In the genomic region with DNA sequence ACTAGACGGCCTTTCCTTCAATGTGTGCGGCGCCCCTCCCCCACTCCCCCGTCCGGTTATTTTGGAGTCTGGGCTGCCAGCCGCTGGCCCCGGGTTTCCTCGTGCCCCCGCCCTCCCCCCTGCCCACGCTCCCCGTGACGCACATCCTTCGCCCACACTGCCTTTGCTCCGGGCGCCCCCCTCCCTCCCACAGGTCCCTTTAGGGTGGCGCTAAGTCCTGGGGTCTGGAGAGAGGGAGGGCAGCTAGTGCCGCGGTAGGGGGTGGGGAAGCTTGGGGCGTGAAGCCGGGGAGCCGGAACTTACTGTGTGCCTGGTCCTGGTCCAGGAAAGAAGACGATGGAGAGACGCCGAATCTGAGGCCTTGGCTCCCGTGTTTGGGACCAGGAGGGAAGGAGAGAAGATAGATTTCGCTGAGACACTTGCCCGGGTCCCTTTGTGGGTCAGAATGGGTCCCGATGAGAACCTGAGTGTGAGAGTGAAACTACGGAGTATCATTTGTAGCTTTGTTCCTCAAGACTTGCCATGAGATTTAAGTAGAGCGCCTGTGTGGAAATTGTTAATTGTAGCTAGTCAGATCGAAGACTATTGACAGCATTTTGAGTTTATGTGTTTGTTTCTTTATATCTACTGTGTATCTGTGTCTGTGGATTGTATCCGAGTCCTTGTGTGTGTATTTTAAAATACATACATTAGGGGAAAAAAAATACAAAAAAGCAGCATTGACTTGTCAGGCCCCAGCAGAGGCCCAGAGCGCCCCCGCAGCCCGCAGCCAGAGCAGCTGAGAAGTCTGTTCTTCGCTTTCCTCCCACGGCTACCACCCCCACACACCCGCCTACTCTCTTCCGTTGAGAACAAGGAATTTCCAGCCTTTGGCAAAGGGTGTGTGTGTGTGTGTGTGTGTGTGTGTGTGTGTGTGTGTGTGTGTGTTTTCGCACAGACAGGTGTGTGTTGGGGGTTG, we compare ENCODE assay signal across 8 mouse cellular contexts. TPM values are rescaled to one million over a fixed set of nuclear protein-coding genes. Genes with fewer than 3 reads are reported as not detected.
DNase-seq lines count a peak whose midpoint lies in the region; ATAC-seq and TF ChIP-seq lines count a peak whose summit lies in the region.

Nab2 (minus strand) TSS at position 476 of the 958 bp plus-strand sequence.

- peak within 1 kb of the TSS; percentile 93 for H3K4me2 ChIP-seq in intestine, postnatal 0 days (replicated peaks; ENCODE audit: low read depth)
- H3K4me2 ChIP-seq in limb, embryonic 13.5 days (replicated peaks), result peak within 1 kb of the TSS; percentile 94
- H3K4me2 ChIP-seq in midbrain, embryonic 14.5 days (ENCODE audit: low read length), result peak within 1 kb of the TSS; percentile 94

- peaks cover 4% of the 10 kb centered on the region; the same call in 1 of the 2 replicates for H3K36me3 ChIP-seq in erythroblast, embryonic 14.5 days (ENCODE audit: control insufficient read depth)
- no peaks in the 10 kb centered on the region; the same call in 1 of the 2 replicates for H3K36me3 ChIP-seq in intestine, postnatal 0 days (ENCODE audit: control insufficient read depth, insufficient read depth)
- H3K36me3 ChIP-seq in limb, embryonic 13.5 days, result peaks cover 16% of the 10 kb centered on the region
- no peaks in the 10 kb centered on the region for H3K36me3 ChIP-seq in midbrain, embryonic 14.5 days (ENCODE audit: control insufficient read depth, insufficient read depth, low read length)

- ATAC-seq in erythroblast, adult 5-6 weeks (replicated peaks; ENCODE audit: low FRiP score, poor library complexity, severe bottlenecking), result no peak
- peak; percentile 56 for ATAC-seq in granulocyte monocyte progenitor cell, adult 5-6 weeks (replicated peaks; ENCODE audit: poor library complexity, severe bottlenecking)
- peak; percentile 34 for ATAC-seq in intestine, postnatal 0 days
- ATAC-seq in limb, embryonic 13.5 days (ENCODE audit: low FRiP score, low read depth), result peak; percentile 33
- 0 out of 2 replicates have a peak, but pooled peaks have one; percentile 25 for ATAC-seq in midbrain, embryonic 14.5 days (ENCODE audit: low FRiP score, low TSS enrichment)

- DNase-seq in embryo, embryonic 10 days (ENCODE audit: low spot score), result peak; percentile 60
- peak; percentile 63 for DNase-seq in midbrain, embryonic 14.5 days
- peak; percentile 43 to 55 for DNase-seq in spleen, postnatal 14 days (ENCODE audit: low spot score in 2 of 2)

- H3K9ac ChIP-seq in intestine, postnatal 0 days (ENCODE audit: low read depth, low read length), result peak within 1 kb of the TSS; percentile 37
- peak within 1 kb of the TSS; percentile 94 for H3K9ac ChIP-seq in limb, embryonic 13.5 days
- H3K9ac ChIP-seq in midbrain, embryonic 14.5 days (replicated peaks; ENCODE audit: low read length), result no peak within 1 kb of the TSS; the same call in 1 of the 2 replicates

- 8% methylated on average over 39 of the region's 40 CpGs for WGBS in intestine, postnatal 0 days
- whole genome bisulfite sequencing in limb, embryonic 13.5 days, result 1% methylated on average over 40 of the region's 40 CpGs
- WGBS in midbrain, embryonic 14.5 days, result 3% methylated on average over 39 of the region's 40 CpGs

- peaks cover 28% of the 10 kb centered on the region for H3K4me1 ChIP-seq in erythroblast, embryonic 14.5 days (ENCODE audit: control insufficient read depth)
- no peaks in the 10 kb centered on the region; the same call in 1 of the 2 replicates for H3K4me1 ChIP-seq in intestine, postnatal 0 days (replicated peaks; ENCODE audit: control insufficient read depth, insufficient read depth, low read length)
- H3K4me1 ChIP-seq in limb, embryonic 13.5 days, result peaks cover 41% of the 10 kb centered on the region
- H3K4me1 ChIP-seq in midbrain, embryonic 14.5 days (ENCODE audit: control insufficient read depth, insufficient read depth, low read length), result peaks cover 10% of the 10 kb centered on the region; the same call in 1 of the 2 replicates

- peak; percentile 49 for TF ChIP-seq CTCF in intestine, postnatal 0 days (IDR thresholded peaks at IDR 0.05; ENCODE audit: low read depth)

- peak within 1 kb of the TSS; percentile 34 for H3K4me3 ChIP-seq in erythroblast, embryonic 14.5 days (replicated peaks)
- H3K4me3 ChIP-seq in intestine, postnatal 0 days (ENCODE audit: low read depth, low read length), result peak within 1 kb of the TSS; percentile 56
- H3K4me3 ChIP-seq in limb, embryonic 13.5 days, result peak within 1 kb of the TSS; percentile 86
- H3K4me3 ChIP-seq in midbrain, embryonic 14.5 days (replicated peaks; ENCODE audit: low read depth, low read length), result peak within 1 kb of the TSS; percentile 54

- peaks cover 4% of the 10 kb centered on the region; the same call in 1 of the 2 replicates for H3K9me3 ChIP-seq in erythroblast, embryonic 14.5 days (ENCODE audit: control insufficient read depth, low read length)
- H3K9me3 ChIP-seq in intestine, postnatal 0 days (ENCODE audit: control insufficient read depth), result no peaks in the 10 kb centered on the region
- no peaks in the 10 kb centered on the region for H3K9me3 ChIP-seq in limb, embryonic 13.5 days
- no peaks in the 10 kb centered on the region for H3K9me3 ChIP-seq in midbrain, embryonic 14.5 days (ENCODE audit: control insufficient read depth, low read length)

- peak within 1 kb of the TSS; percentile 81 for H3K27ac ChIP-seq in intestine, postnatal 0 days (ENCODE audit: low read depth, low read length)
- peak within 1 kb of the TSS; percentile 100 for H3K27ac ChIP-seq in limb, embryonic 13.5 days
- H3K27ac ChIP-seq in midbrain, embryonic 14.5 days (replicated peaks; ENCODE audit: low read depth, low read length), result peak within 1 kb of the TSS; percentile 37; the same call in 1 of the 2 replicates

- H3K27me3 ChIP-seq in erythroblast, embryonic 14.5 days (ENCODE audit: control insufficient read depth), result peaks cover 67% of the 10 kb centered on the region
- no peaks in the 10 kb centered on the region; the same call in 1 of the 2 replicates for H3K27me3 ChIP-seq in intestine, postnatal 0 days (replicated peaks; ENCODE audit: control insufficient read depth, insufficient read depth, low read length)
- H3K27me3 ChIP-seq in limb, embryonic 13.5 days, result no peaks in the 10 kb centered on the region
- H3K27me3 ChIP-seq in midbrain, embryonic 14.5 days (ENCODE audit: control insufficient read depth, insufficient read depth, low read length), result peaks cover 46% of the 10 kb centered on the region

RNA-seq across cellular contexts. Expression of gene Nab2, which starts in this region (rescaled TPM):
- polyA plus RNA-seq in erythroblast, embryonic 14.5 days (2012), result 0.03 and 0.08 TPM in 2 replicates
- 0.96 TPM in 1 of 2 replicates, not detected in the other for total RNA-seq in erythroblast, adult 5-6 weeks (2015; ENCODE audit: low replicate concordance)
- total RNA-seq in erythroblast, adult 5-6 weeks (2017; ENCODE audit: low replicate concordance), result 0.60 TPM in 1 of 2 replicates, not detected in the other
- 7.3 and 11.4 TPM in 2 replicates for total RNA-seq in granulocyte monocyte progenitor cell, adult 5-6 weeks (2014; fragmentation: Nextera tagmentation)
- 2.6 and 4.7 TPM in 2 replicates for total RNA-seq in granulocyte monocyte progenitor cell, adult 5-6 weeks (2017)
- 3.9 and 4.2 TPM in 2 replicates for polyA plus RNA-seq in intestine, postnatal 0 days (2015; fragmentation: Nextera tagmentation; extraction: Ambion mirVana)
- 18.1 and 18.5 TPM in 2 replicates for polyA plus RNA-seq in limb, embryonic 13.5 days (2015; fragmentation: Nextera tagmentation; extraction: Ambion mirVana)
- polyA plus RNA-seq in midbrain, embryonic 14.5 days (2014; fragmentation: Nextera tagmentation; extraction: Ambion mirVana), result 0.93 and 1.2 TPM in 2 replicates

Comparison
In these comparisons a context has a peak if more than half of its experiments do, and no peak if none do; other contexts are left out.
1. H3K4me3 ChIP-seq: peak in every context shown above with its lines; median percentile 86 in limb, embryonic 13.5 days; 56 in intestine, postnatal 0 days; 54 in midbrain, embryonic 14.5 days; 34 in erythroblast, embryonic 14.5 days.
2. H3K27ac ChIP-seq: peak in every context shown above with its lines; median percentile 100 in limb, embryonic 13.5 days; 81 in intestine, postnatal 0 days; 37 in midbrain, embryonic 14.5 days.